Mouse (Mus musculus) lung, adult 2 months (tissue): Measurements from ENCODE around the gene Vamp4.

ENCODE experiments used
- CTCF ChIP-seq: fragments of 200-500 bp; IDR thresholded peaks from 2 replicates; pipeline ENCODE4 v1.5.1; 2011; ENCODE audit warnings: mild to moderate bottlenecking, low read length, control low read depth; ENCODE audit not compliant: insufficient read depth
- POLR2A ChIP-seq: fragments of 200-500 bp; IDR thresholded peaks from 2 replicates; pipeline ENCODE4 v1.6.1; 2011; ENCODE audit warnings: low read depth, mild to moderate bottlenecking, control low read depth, low read length, borderline replicate concordance; ENCODE audit errors: extremely low read depth

GRCm38 (mm10) chr1:162564992-162565391, 5.3 kb upstream of the Vamp4 start:
- TF ChIP-seq POLR2A (no peak), CTCF (no peak)
